ENCODE assay signal across 9 mouse cellular contexts in genomic region chr7:44589149-44589548, GRCm38 (mm10). TPM values are rescaled to one million over a fixed set of nuclear protein-coding genes. Genes with fewer than 3 reads are reported as not detected.
A peak's percentile ranks its signal among the peaks of the same experiment; 100 is the strongest.
DNase-seq lines count a peak whose midpoint lies in the region; ATAC-seq lines count a peak whose summit lies in the region.
"Had no signal": no experiment of that assay in that cellular context is flagged by ENCODE, and none has a peak within 500 bp of the region (broad histone marks: within the 10 kb centered on the region; RNA-seq: fewer than 3 reads in every experiment).

No protein-coding gene starts in this region.

- no peaks in the 10 kb centered on the region for H3K9me3 ChIP-seq in limb, embryonic 12.5 days
- no peaks in the 10 kb centered on the region for H3K9me3 ChIP-seq in midbrain, embryonic 13.5 days

- peak; percentile 45 for ATAC-seq in common myeloid progenitor, adult 5-6 weeks (replicated peaks; ENCODE audit: low read depth, poor library complexity, severe bottlenecking)
- ATAC-seq in limb, embryonic 12.5 days (ENCODE audit: insufficient number of reproducible peaks, insufficient read depth, low FRiP score, low TSS enrichment, low read depth): peak; percentile 41; the same call in 1 of the 2 replicates
- peak; percentile 3; the same call in 1 of the 2 replicates for ATAC-seq in midbrain, embryonic 13.5 days

- peaks cover 100% of the 10 kb centered on the region for H3K27me3 ChIP-seq in limb, embryonic 12.5 days
- H3K27me3 ChIP-seq in midbrain, embryonic 13.5 days: peaks cover 49% of the 10 kb centered on the region

- DNase-seq in ovary, adult 18-20 months (ENCODE audit: low spot score): peak; percentile 62
- no peak for DNase-seq in ovary, postnatal 10 days (ENCODE audit: low spot score)
- DNase-seq in heart, adult 11 months: peak; percentile 96
- peak; percentile 92 for DNase-seq in kidney, adult 11 months
- peak; percentile 71 to 74 for DNase-seq in spleen, postnatal 36 days (ENCODE audit: low spot score in 2 of 2)

- peak overlapping the region; percentile 63 for H3K4me3 ChIP-seq in limb, embryonic 12.5 days (replicated peaks)
- peak overlapping the region; percentile 65 for H3K4me3 ChIP-seq in midbrain, embryonic 13.5 days (replicated peaks)

- peak overlapping the region; percentile 51; the same call in 1 of the 2 replicates for H3K9ac ChIP-seq in limb, embryonic 12.5 days (replicated peaks)
- H3K9ac ChIP-seq in midbrain, embryonic 13.5 days (replicated peaks): peak overlapping the region; percentile 65

- WGBS in limb, embryonic 12.5 days: under 1% methylated on average over 30 of the region's 33 CpGs
- under 1% methylated on average over 33 of the region's 33 CpGs for WGBS in midbrain, embryonic 13.5 days

- H3K27ac ChIP-seq in limb, embryonic 12.5 days: no peak overlapping the region
- peak overlapping the region; percentile 67 for H3K27ac ChIP-seq in midbrain, embryonic 13.5 days

- no peaks in the 10 kb centered on the region for H3K36me3 ChIP-seq in limb, embryonic 12.5 days
- H3K36me3 ChIP-seq in midbrain, embryonic 13.5 days: no peaks in the 10 kb centered on the region

- H3K4me1 ChIP-seq in limb, embryonic 12.5 days (replicated peaks): peaks cover 50% of the 10 kb centered on the region
- peaks cover 68% of the 10 kb centered on the region for H3K4me1 ChIP-seq in midbrain, embryonic 13.5 days (replicated peaks)

- H3K4me2 ChIP-seq in limb, embryonic 12.5 days: peak overlapping the region; percentile 99
- H3K4me2 ChIP-seq in midbrain, embryonic 13.5 days (replicated peaks): peak overlapping the region; percentile 95

RNA-seq across cellular contexts. Expression of gene Kcnc3, which starts 1.3 kb away (rescaled TPM):
- total RNA-seq in common myeloid progenitor, adult 5-6 weeks (2017): 0.39 and 1.1 TPM in 2 replicates
- 0.37 and 0.49 TPM in 2 replicates for polyA plus RNA-seq in limb, embryonic 12.5 days (2016; fragmentation: Nextera tagmentation; extraction: Ambion mirVana)
- 3.7 and 4.4 TPM in 2 replicates for polyA plus RNA-seq in midbrain, embryonic 13.5 days (2015; fragmentation: Nextera tagmentation; extraction: Ambion mirVana)
- total RNA-seq: MEL had no signal

RNA-seq across cellular contexts. Expression of gene Napsa, which starts 17.0 kb away (rescaled TPM):
- total RNA-seq in common myeloid progenitor, adult 5-6 weeks (2017): 43.4 and 48.5 TPM in 2 replicates
- 0.83 and 1.4 TPM in 2 replicates for polyA plus RNA-seq in limb, embryonic 12.5 days (2016; fragmentation: Nextera tagmentation; extraction: Ambion mirVana)
- polyA plus RNA-seq in midbrain, embryonic 13.5 days (2015; fragmentation: Nextera tagmentation; extraction: Ambion mirVana): 0.64 and 1.3 TPM in 2 replicates
- total RNA-seq: MEL had no signal

RNA-seq across cellular contexts. Expression of gene Nr1h2, which starts 35.4 kb away (rescaled TPM):
- 69.3 and 123 TPM in 2 replicates for total RNA-seq in common myeloid progenitor, adult 5-6 weeks (2017)
- 70.7 and 72.0 TPM in 2 replicates for polyA plus RNA-seq in limb, embryonic 12.5 days (2016; fragmentation: Nextera tagmentation; extraction: Ambion mirVana)
- polyA plus RNA-seq in midbrain, embryonic 13.5 days (2015; fragmentation: Nextera tagmentation; extraction: Ambion mirVana): 71.3 and 74.9 TPM in 2 replicates

RNA-seq across cellular contexts. Expression of gene Pold1, which starts 40.5 kb away (rescaled TPM):
- 86.0 and 89.7 TPM in 2 replicates for total RNA-seq in common myeloid progenitor, adult 5-6 weeks (2017)
- 132 and 140 TPM in 2 replicates for polyA plus RNA-seq in limb, embryonic 12.5 days (2016; fragmentation: Nextera tagmentation; extraction: Ambion mirVana)
- 38.7 and 40.1 TPM in 2 replicates for polyA plus RNA-seq in midbrain, embryonic 13.5 days (2015; fragmentation: Nextera tagmentation; extraction: Ambion mirVana)

RNA-seq across cellular contexts. Expression of gene Spib, which starts 57.3 kb away (rescaled TPM):
- not detected in 2 replicates for total RNA-seq in common myeloid progenitor, adult 5-6 weeks (2017)
- polyA plus RNA-seq in limb, embryonic 12.5 days (2016; fragmentation: Nextera tagmentation; extraction: Ambion mirVana): 0.22 and 0.34 TPM in 2 replicates
- polyA plus RNA-seq in midbrain, embryonic 13.5 days (2015; fragmentation: Nextera tagmentation; extraction: Ambion mirVana): not detected in 2 replicates
